Mouse (Mus musculus): Measurements from ENCODE around the gene Pde4c. TPM values are rescaled to one million over a fixed set of nuclear protein-coding genes. Genes with fewer than 3 reads are reported as not detected.

The Pde4c gene
- polyA plus RNA-seq, 1 experiment from 2014 or later = 1.4 TPM

- 78% methylated on average over 16 of the region's 16 CpGs for WGBS (ENCODE audit: insufficient replicate concordance)
- Histone ChIP-seq H3K9me3 (replicated peaks) (no peaks in the 10 kb centered on the region), H3K4me2 (peak overlapping the region; percentile 40; the same call in 1 of the 2 replicates), H3K27ac (replicated peaks) (peak overlapping the region; percentile 48), H3K9ac (no peak overlapping the region; the same call in 1 of the 2 replicates), H3K27me3 (no peaks in the 10 kb centered on the region), H3K4me1 (replicated peaks) (peaks cover 92% of the 10 kb centered on the region), H3K36me3 (replicated peaks) (peaks cover 36% of the 10 kb centered on the region), H3K4me3 (replicated peaks) (no peak overlapping the region)
- ATAC-seq (ENCODE audit: insufficient read depth) = no peak
These were observed 45.4 kb downstream of the Pde4c start for GRCm38 (mm10) chr8:70768956-70769355.

GRCm38 (mm10) chr8:70769359-70769758 lies 45.8 kb downstream of the Pde4c start:
- Histone ChIP-seq H3K4me3 (replicated peaks) (no peak overlapping the region), H3K36me3 (replicated peaks) (peaks cover 36% of the 10 kb centered on the region), H3K4me2 (peak overlapping the region; percentile 40), H3K27ac (replicated peaks) (peak overlapping the region; percentile 3), H3K9ac (peak overlapping the region; percentile 37; the same call in 1 of the 2 replicates), H3K27me3 (no peaks in the 10 kb centered on the region), H3K4me1 (replicated peaks) (peaks cover 92% of the 10 kb centered on the region), H3K9me3 (replicated peaks) (no peaks in the 10 kb centered on the region)
- peak; percentile 60 for ATAC-seq (ENCODE audit: insufficient read depth)
- WGBS (ENCODE audit: insufficient replicate concordance) = under 1% methylated on average over 26 of the region's 26 CpGs

DNA sequence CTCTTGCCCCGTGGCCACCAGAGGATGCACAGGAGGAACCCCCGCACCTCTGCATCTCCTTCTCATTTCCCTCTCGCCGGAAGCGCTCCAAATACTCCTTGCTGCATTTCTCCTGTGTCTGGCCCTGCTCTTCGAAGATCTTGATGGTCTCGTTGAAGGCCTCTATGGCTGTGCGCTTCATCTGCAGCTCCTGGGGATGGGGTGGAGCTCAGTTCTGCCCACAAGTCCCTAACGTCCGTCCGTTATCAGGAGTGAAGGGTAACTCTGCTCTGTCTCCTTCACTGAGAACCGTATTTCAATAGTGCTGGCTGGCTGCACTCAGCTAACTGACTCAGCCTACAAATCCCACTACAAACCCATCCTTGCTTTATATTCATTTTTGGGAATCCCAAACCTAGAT lies 46.3 kb downstream of the Pde4c start:
- H3K4me2 ChIP-seq = peak overlapping the region; percentile 40
- peak overlapping the region; percentile 37 for H3K9ac ChIP-seq
- no peaks in the 10 kb centered on the region for H3K9me3 ChIP-seq (replicated peaks)
- no peak overlapping the region for H3K4me3 ChIP-seq (replicated peaks)
- H3K27me3 ChIP-seq = no peaks in the 10 kb centered on the region
- ATAC-seq (ENCODE audit: insufficient read depth) = peak; percentile 46
- 28% methylated on average over 12 of the region's 12 CpGs for WGBS (ENCODE audit: insufficient replicate concordance)
- H3K36me3 ChIP-seq (replicated peaks) = peaks cover 36% of the 10 kb centered on the region
- H3K4me1 ChIP-seq (replicated peaks) = peaks cover 92% of the 10 kb centered on the region
- no peak overlapping the region; the same call in none of the 2 replicates for H3K27ac ChIP-seq (replicated peaks)

DNA sequence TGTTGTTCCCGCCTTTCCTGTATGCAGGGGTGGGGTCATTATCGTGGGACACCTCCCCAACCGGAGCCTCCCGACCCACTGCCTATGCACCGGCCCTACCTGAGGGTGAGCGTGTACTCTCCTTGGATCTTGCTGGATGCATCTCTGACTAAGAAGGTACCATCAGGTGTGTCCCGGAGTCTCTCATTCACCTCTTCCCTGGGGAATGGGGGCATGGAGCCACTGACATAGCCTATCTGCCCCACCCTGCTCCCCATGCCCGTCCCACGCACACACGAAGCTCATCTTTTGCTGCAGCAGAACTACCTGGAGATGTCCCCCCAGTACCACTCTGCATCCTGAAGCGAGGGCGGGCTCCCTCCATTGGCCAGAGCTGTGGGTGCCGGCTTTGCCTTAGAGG lies 47.2 kb downstream of the Pde4c start:
- 84% methylated on average over 13 of the region's 13 CpGs for WGBS (ENCODE audit: insufficient replicate concordance)
- no peak overlapping the region for H3K4me2 ChIP-seq
- no peak overlapping the region for H3K9ac ChIP-seq
- H3K4me1 ChIP-seq (replicated peaks) = peaks cover 92% of the 10 kb centered on the region
- H3K9me3 ChIP-seq (replicated peaks) = no peaks in the 10 kb centered on the region
- no peak overlapping the region for H3K27ac ChIP-seq (replicated peaks)
- H3K36me3 ChIP-seq (replicated peaks) = peaks cover 36% of the 10 kb centered on the region
- ATAC-seq (ENCODE audit: insufficient read depth) = no peak
- no peaks in the 10 kb centered on the region for H3K27me3 ChIP-seq
- H3K4me3 ChIP-seq (replicated peaks) = no peak overlapping the region

DNA sequence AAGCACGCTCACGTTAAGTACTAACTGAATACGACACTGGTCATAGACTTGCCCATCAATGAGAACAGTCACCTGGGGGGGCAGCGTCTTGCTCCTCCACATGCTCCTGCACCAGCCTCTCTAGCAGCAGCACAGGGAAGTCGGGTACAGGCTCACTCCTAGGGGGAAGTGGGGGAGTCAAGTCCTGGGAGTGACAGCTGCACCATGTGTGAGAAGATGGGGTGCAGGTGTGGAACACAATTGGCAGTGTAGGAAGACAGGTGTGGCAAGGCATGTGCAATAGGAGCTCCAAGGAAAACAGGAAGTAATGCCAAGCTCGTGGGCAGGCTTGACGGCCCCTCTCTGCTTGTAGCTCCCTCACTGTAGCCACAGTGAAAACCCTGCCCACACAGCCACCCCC lies 47.7 kb downstream of the Pde4c start:
- WGBS (ENCODE audit: insufficient replicate concordance) = 69% methylated on average over 7 of the region's 7 CpGs
- H3K4me2 ChIP-seq = no peak overlapping the region
- no peak overlapping the region for H3K27ac ChIP-seq (replicated peaks)
- H3K4me3 ChIP-seq (replicated peaks) = no peak overlapping the region
- no peaks in the 10 kb centered on the region for H3K27me3 ChIP-seq
- no peak for ATAC-seq (ENCODE audit: insufficient read depth)
- H3K4me1 ChIP-seq (replicated peaks) = peaks cover 92% of the 10 kb centered on the region
- no peak overlapping the region for H3K9ac ChIP-seq
- peaks cover 36% of the 10 kb centered on the region for H3K36me3 ChIP-seq (replicated peaks)
- H3K9me3 ChIP-seq (replicated peaks) = no peaks in the 10 kb centered on the region

DNA sequence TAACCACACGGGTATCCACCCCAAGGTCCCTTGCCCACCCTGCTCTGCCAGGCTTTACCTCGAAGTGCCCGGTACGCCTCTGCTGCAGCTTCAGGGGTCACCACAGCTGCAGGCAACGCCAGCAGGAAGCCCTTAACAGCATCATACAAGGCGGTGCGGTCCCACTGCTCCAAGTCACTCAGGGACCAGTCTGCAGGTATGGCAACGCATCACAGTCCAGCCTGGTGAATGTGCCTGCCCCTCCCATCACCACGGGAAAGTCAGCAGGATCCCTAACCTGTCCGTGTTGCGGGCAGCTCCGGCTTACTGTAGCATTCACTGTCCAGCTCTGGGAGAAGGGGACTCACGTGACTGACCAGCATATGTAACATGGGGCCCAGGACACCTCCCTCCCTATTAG lies 48.6 kb downstream of the Pde4c start:
- H3K4me1 ChIP-seq (replicated peaks) = peaks cover 86% of the 10 kb centered on the region
- no peak for ATAC-seq (ENCODE audit: insufficient read depth)
- no peaks in the 10 kb centered on the region for H3K27me3 ChIP-seq
- H3K4me3 ChIP-seq (replicated peaks) = no peak overlapping the region
- no peaks in the 10 kb centered on the region for H3K9me3 ChIP-seq (replicated peaks)
- no peak overlapping the region for H3K27ac ChIP-seq (replicated peaks)
- 82% methylated on average over 13 of the region's 13 CpGs for WGBS (ENCODE audit: insufficient replicate concordance)
- no peak overlapping the region for H3K9ac ChIP-seq
- H3K4me2 ChIP-seq = no peak overlapping the region
- H3K36me3 ChIP-seq (replicated peaks) = peaks cover 36% of the 10 kb centered on the region

DNA sequence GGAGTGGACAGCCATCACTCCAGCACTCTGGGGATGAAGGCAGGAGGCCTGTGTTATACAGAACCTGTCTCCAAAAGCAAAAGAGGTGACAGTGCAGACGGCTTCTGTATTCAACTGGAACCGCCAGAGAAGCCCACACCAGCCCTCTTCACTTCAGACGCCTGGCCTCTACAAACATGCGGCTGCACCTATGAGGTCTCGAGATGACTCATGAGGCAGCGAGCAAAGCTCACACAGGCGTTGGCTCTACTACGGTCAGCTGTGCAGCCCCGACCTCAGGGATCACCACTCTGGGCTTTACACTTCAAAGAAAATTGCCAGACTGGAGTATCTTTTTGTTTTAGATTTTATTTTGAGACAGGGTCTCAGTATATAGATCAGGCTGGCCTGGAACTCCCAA lies 49.4 kb downstream of the Pde4c start:
- Histone ChIP-seq H3K9ac (no peak overlapping the region), H3K4me3 (replicated peaks) (no peak overlapping the region), H3K4me1 (replicated peaks) (peaks cover 84% of the 10 kb centered on the region), H3K4me2 (no peak overlapping the region), H3K9me3 (replicated peaks) (no peaks in the 10 kb centered on the region), H3K27ac (replicated peaks) (no peak overlapping the region), H3K36me3 (replicated peaks) (peaks cover 36% of the 10 kb centered on the region), H3K27me3 (no peaks in the 10 kb centered on the region)
- no peak for ATAC-seq (ENCODE audit: insufficient read depth)
- WGBS (ENCODE audit: insufficient replicate concordance) = 78% methylated on average over 9 of the region's 9 CpGs

GRCm38 (mm10) chr8:70773410-70773809 lies 49.9 kb downstream of the Pde4c start:
- Histone ChIP-seq H3K27ac (replicated peaks) (no peak overlapping the region), H3K4me1 (replicated peaks) (peaks cover 84% of the 10 kb centered on the region), H3K4me3 (replicated peaks) (no peak overlapping the region), H3K4me2 (no peak overlapping the region), H3K27me3 (no peaks in the 10 kb centered on the region), H3K36me3 (replicated peaks) (peaks cover 36% of the 10 kb centered on the region), H3K9ac (no peak overlapping the region), H3K9me3 (replicated peaks) (no peaks in the 10 kb centered on the region)
- WGBS (ENCODE audit: insufficient replicate concordance) = 78% methylated on average over 5 of the region's 5 CpGs
- no peak for ATAC-seq (ENCODE audit: insufficient read depth)

DNA sequence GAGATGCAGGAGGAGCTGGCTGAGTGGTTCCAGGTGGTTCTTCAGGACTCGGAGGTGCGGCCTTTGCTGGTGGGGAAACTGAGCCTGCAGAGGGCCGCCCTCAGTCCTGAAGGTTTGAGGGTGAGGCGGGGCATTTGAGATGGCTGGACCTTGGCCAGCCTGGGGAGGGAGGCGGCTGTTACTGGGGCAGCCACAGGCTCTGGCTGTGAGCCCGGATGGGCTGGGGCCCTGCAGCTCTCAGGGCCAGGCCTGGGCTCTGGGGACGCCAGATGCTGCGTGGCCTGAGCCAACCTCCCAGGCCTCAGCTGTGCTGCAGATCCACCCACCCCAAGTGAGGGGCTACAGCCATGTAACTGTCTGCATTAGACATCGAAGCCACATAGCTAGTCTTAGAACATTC lies 50.3 kb downstream of the Pde4c start:
- ATAC-seq (ENCODE audit: insufficient read depth) = no peak
- Histone ChIP-seq H3K27me3 (no peaks in the 10 kb centered on the region), H3K9ac (no peak overlapping the region; the same call in 1 of the 2 replicates), H3K36me3 (replicated peaks) (peaks cover 36% of the 10 kb centered on the region), H3K4me1 (replicated peaks) (peaks cover 84% of the 10 kb centered on the region), H3K9me3 (replicated peaks) (no peaks in the 10 kb centered on the region), H3K27ac (replicated peaks) (0 out of 2 replicates have a peak overlapping the region, but pooled peaks have one; percentile 29), H3K4me2 (no peak overlapping the region), H3K4me3 (replicated peaks) (no peak overlapping the region)
- 64% methylated on average over 9 of the region's 9 CpGs for whole genome bisulfite sequencing (ENCODE audit: insufficient replicate concordance)

DNA sequence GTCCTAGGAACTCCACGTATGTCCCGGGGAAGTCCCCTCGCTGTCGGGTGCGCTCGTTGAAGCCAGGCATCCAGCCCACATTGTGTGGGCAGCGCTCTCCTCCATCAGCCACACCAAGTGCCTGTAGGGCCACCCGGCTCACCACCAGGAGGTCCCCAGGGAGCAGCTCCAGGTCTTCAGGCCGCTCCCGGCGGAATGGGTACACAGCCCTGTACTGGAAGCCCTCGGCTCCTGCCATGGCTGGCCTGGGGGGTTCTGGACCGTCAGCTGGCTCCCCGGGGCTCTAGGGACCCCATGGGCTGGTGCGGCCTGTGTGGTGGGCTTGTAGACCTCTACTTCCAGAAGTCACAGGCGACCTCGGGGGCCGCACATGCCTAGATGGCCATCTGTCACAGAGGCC lies 51.2 kb downstream of the Pde4c start:
- Histone ChIP-seq H3K27ac (replicated peaks) (0 out of 2 replicates have a peak overlapping the region, but pooled peaks have one; percentile 29), H3K9ac (peak overlapping the region; percentile 89; the same call in 1 of the 2 replicates), H3K4me3 (replicated peaks) (no peak overlapping the region), H3K9me3 (replicated peaks) (no peaks in the 10 kb centered on the region), H3K4me2 (no peak overlapping the region), H3K4me1 (replicated peaks) (peaks cover 74% of the 10 kb centered on the region), H3K27me3 (no peaks in the 10 kb centered on the region), H3K36me3 (replicated peaks) (peaks cover 42% of the 10 kb centered on the region)
- no peak for ATAC-seq (ENCODE audit: insufficient read depth)
- 90% methylated on average over 18 of the region's 18 CpGs for WGBS (ENCODE audit: insufficient replicate concordance)

GRCm38 (mm10) chr8:70775227-70775626 lies 51.7 kb downstream of the Pde4c start:
- Histone ChIP-seq H3K36me3 (replicated peaks) (peaks cover 47% of the 10 kb centered on the region), H3K9ac (peak overlapping the region; percentile 89), H3K27ac (replicated peaks) (no peak overlapping the region)

More at GRCm38 (mm10) chr8:70775227-70775626, 51.7 kb downstream of the Pde4c start:
- Histone ChIP-seq H3K27me3 (no peaks in the 10 kb centered on the region), H3K4me1 (replicated peaks) (peaks cover 72% of the 10 kb centered on the region), H3K4me3 (replicated peaks) (no peak overlapping the region; the same call in 1 of the 2 replicates), H3K4me2 (peak overlapping the region; percentile 98), H3K9me3 (replicated peaks) (no peaks in the 10 kb centered on the region)
- WGBS (ENCODE audit: insufficient replicate concordance) = 76% methylated on average over 5 of the region's 5 CpGs
- ATAC-seq (ENCODE audit: insufficient read depth) = no peak
